Mouse (Mus musculus) Muller cell, postnatal 12 days (primary cell): ENCODE measurements at regions not wholly inside any gene's neighbourhood (a gene's known extent, or its start where the extent isn't known, plus 50 kb on each side); places are given as distances from the start of the nearest gene placed in this dataset.

Source experiments
- DNase-seq: peaks from one replicate; pipeline ENCODE4 v3.0.0-alpha.2; 2015; ENCODE audit errors: inconsistent ontology term

- no peak for DNase-seq
These were observed 64.0 kb downstream of the Pthlh start for GRCm38 (mm10) chr6:147199955-147200354.

GRCm38 (mm10) chr6:147199411-147199810, 64.6 kb downstream of the Pthlh start:
- DNase-seq = no peak

GRCm38 (mm10) chr6:147196432-147196831, 67.6 kb downstream of the Pthlh start:
- peak; percentile 58 for DNase-seq

GRCm38 (mm10) chr6:147195277-147195676, 68.7 kb downstream of the Pthlh start:
- no peak for DNase-seq

- DNase-seq = no peak
These were observed 76.3 kb downstream of the Pthlh start for GRCm38 (mm10) chr6:147187710-147188109.

- DNase-seq = no peak
These were observed 85.7 kb downstream of the Pthlh start for GRCm38 (mm10) chr6:147178276-147178675.

- DNase-seq = no peak
These were observed 85.0 kb downstream of the Klhl42 start for GRCm38 (mm10) chr6:147176176-147176575.
